Mouse (Mus musculus) brown adipose tissue, adult 24 weeks (tissue): ENCODE data around the gene Cdk12. TPM values are rescaled to one million over a fixed set of nuclear protein-coding genes. Genes with fewer than 3 reads are reported as not detected.

ENCODE experiments used
- polyA plus RNA-seq: library from polyadenylated mRNA; stranded (reverse); fragments of >200 nt; gene quantifications from 2 replicates; pipeline ENCODE4 v1.2.4, GENCODE M21; 2012; ENCODE audit not compliant: missing spikeins, insufficient read depth, insufficient read length

The Cdk12 gene
- polyA plus RNA-seq, 1 experiment, result 15.0 TPM

Other genes starting within 250 kb of the Cdk12 start
- gene Plxdc1, start 216.6 kb upstream of the Cdk12 start, polyA plus RNA-seq, result 0.38 and 0.55 TPM in 2 replicates
- 0.87 TPM in 1 of 2 replicates, not detected in the other for gene Arl5c, start 206.9 kb upstream of the Cdk12 start, polyA plus RNA-seq
- gene Cacnb1, start 180.0 kb upstream of the Cdk12 start, polyA plus RNA-seq, result 2.6 and 3.4 TPM in 2 replicates
- gene Rpl19, start 176.3 kb upstream of the Cdk12 start, polyA plus RNA-seq, result 937 and 961 TPM in 2 replicates
- gene Stac2, start 149.6 kb upstream of the Cdk12 start, polyA plus RNA-seq, result 0.44 TPM in 1 of 2 replicates, not detected in the other
- 12.7 and 14.1 TPM in 2 replicates for gene Fbxl20, start 52.7 kb upstream of the Cdk12 start, polyA plus RNA-seq
- 17.7 and 24.4 TPM in 2 replicates for gene Med1, start 9.8 kb upstream of the Cdk12 start, polyA plus RNA-seq
- not detected in 2 replicates for gene Neurod2, start 126.6 kb downstream of the Cdk12 start, polyA plus RNA-seq
- gene Ppp1r1b, start 145.3 kb downstream of the Cdk12 start, polyA plus RNA-seq, result not detected in 2 replicates
- 5.3 and 8.1 TPM in 2 replicates for gene Stard3, start 155.3 kb downstream of the Cdk12 start, polyA plus RNA-seq
- gene Tcap, start 180.8 kb downstream of the Cdk12 start, polyA plus RNA-seq, result 41.6 and 83.6 TPM in 2 replicates
- not detected in 2 replicates for gene Pnmt, start 183.4 kb downstream of the Cdk12 start, polyA plus RNA-seq
- 2.1 and 2.4 TPM in 2 replicates for gene Pgap3, start 197.4 kb downstream of the Cdk12 start, polyA plus RNA-seq
- 0.50 and 1.9 TPM in 2 replicates for gene Erbb2, start 209.4 kb downstream of the Cdk12 start, polyA plus RNA-seq
- gene Mien1, start 235.9 kb downstream of the Cdk12 start, polyA plus RNA-seq, result 98.2 and 141 TPM in 2 replicates
- gene Grb7, start 243.3 kb downstream of the Cdk12 start, polyA plus RNA-seq, result 0.59 and 1.0 TPM in 2 replicates